Mouse (Mus musculus) erythroblast, embryonic 14.5 days (primary cell): ENCODE data around the gene Atxn7. TPM values are rescaled to one million over a fixed set of nuclear protein-coding genes. Genes with fewer than 3 reads are reported as not detected.

ENCODE experiments used
- H3K27me3 ChIP-seq: 2 replicates; pipeline ENCODE4 v1.6.1; 2012; ENCODE audit warnings: inconsistent platforms; ENCODE audit not compliant: control insufficient read depth
- H3K36me3 ChIP-seq: 2 replicates; pipeline ENCODE4 v1.6.1; 2012; ENCODE audit warnings: mild to moderate bottlenecking, inconsistent platforms; ENCODE audit not compliant: control insufficient read depth
- H3K4me1 ChIP-seq: 2 replicates; pipeline ENCODE4 v1.6.1; 2012; ENCODE audit warnings: inconsistent platforms; ENCODE audit not compliant: control insufficient read depth
- H3K4me3 ChIP-seq: replicated peaks from 2 replicates; pipeline ENCODE3; 2012; ENCODE audit warnings: moderate library complexity, mild to moderate bottlenecking, inconsistent platforms
- H3K9me3 ChIP-seq: 2 replicates; pipeline ENCODE4 v1.6.1; 2012; ENCODE audit warnings: low read length, inconsistent platforms, mixed read lengths; ENCODE audit not compliant: control insufficient read depth
- GATA1 ChIP-seq: IDR thresholded peaks from 2 replicates; pipeline ENCODE4 v1.6.1; 2012; ENCODE audit warnings: low read length, inconsistent platforms, mixed read lengths
- TAL1 ChIP-seq: IDR thresholded peaks from 3 replicates; pipeline ENCODE4 v1.6.1; 2012; ENCODE audit warnings: low read length, inconsistent platforms, mixed read lengths
- polyA plus RNA-seq: library from polyadenylated mRNA; stranded (reverse); fragments of >175 nt; gene quantifications from 2 replicates; pipeline ENCODE4 v1.2.3, GENCODE M21; 2012

Gene Atxn7
- polyA plus RNA-seq, 1 experiment: 0.09 TPM

- Histone ChIP-seq H3K4me1 (peaks cover 4% of the 10 kb centered on the region), H3K4me3 (no peak overlapping the region), H3K27me3 (no peaks in the 10 kb centered on the region), H3K36me3 (peaks cover 2% of the 10 kb centered on the region; the same call in 1 of the 2 replicates), H3K9me3 (no peaks in the 10 kb centered on the region)
- TF ChIP-seq TAL1: no peak
- TF ChIP-seq GATA1: no peak
These were observed 105.0 kb downstream of the Atxn7 start for GRCm38 (mm10) chr14:14066241-14066640.

DNA sequence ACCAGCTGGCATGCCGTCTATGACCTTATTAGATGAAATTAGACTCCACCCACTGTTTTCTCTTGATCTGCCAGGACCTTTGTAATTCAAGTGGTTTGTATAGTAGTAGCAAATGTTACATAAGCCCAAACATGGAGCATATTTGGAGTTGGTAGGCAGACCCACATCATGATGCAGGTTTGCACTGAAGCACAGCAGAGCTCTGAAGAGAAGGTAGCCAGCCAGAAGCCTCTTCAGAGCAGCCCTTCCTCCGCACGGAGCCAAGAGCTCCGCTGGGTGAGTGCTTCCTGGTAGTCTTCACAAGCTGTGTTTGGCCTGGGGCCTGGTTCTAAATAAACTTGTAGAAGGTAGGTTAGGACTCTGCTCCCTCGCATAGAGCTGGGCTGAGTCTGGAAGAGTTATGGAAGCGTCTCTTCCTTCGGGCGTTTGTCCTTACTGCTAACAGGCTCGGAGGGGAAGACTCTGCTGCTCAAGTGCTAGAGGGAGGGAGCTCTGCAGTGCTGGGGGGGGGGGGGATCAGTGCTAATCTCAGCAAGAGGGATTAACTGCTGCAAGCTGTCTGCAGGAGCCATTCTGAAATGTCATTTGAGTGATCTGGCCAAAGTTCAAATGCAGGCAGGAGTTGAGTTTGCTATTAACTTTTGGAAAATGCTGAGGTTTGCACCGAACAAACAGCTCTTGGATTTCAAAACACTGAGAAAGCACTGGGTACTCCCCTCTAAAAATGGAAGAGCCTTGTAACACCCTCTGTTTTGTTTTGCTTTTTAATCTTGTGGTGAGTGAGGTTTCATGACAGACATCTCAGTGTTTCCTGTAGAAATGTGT lies 106.6 kb downstream of the Atxn7 start:
- Histone ChIP-seq H3K27me3 (no peaks in the 10 kb centered on the region), H3K4me1 (peaks cover 4% of the 10 kb centered on the region), H3K9me3 (no peaks in the 10 kb centered on the region), H3K4me3 (peak overlapping the region; percentile 33), H3K36me3 (peaks cover 2% of the 10 kb centered on the region; the same call in 1 of the 2 replicates)
- TF ChIP-seq GATA1: no peak
- no peak for TF ChIP-seq TAL1

DNA sequence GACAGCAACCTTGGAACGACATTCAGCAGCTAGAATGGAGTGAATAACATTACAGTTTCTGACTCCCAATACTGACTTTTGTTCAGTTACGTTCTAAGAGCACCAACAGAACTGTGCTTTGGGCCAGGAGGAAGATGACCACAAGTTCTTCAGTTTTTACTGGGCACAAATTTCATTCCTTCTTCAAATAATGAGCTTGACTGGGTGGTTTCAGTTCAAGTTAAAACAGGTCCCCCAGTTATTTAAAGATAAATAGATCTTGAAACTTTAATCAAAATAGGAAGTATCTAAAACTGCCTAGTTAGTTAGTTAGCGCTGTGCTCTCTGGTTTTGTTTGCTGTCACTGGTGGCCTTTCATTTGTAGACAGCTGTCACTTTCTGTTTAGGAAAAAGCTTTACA lies 107.3 kb downstream of the Atxn7 start:
- H3K9me3 ChIP-seq: no peaks in the 10 kb centered on the region
- H3K4me1 ChIP-seq: peaks cover 4% of the 10 kb centered on the region
- no peaks in the 10 kb centered on the region for H3K27me3 ChIP-seq
- H3K4me3 ChIP-seq: no peak overlapping the region
- H3K36me3 ChIP-seq: peaks cover 2% of the 10 kb centered on the region; the same call in 1 of the 2 replicates
- no peak for TF ChIP-seq GATA1
- no peak for TF ChIP-seq TAL1

DNA sequence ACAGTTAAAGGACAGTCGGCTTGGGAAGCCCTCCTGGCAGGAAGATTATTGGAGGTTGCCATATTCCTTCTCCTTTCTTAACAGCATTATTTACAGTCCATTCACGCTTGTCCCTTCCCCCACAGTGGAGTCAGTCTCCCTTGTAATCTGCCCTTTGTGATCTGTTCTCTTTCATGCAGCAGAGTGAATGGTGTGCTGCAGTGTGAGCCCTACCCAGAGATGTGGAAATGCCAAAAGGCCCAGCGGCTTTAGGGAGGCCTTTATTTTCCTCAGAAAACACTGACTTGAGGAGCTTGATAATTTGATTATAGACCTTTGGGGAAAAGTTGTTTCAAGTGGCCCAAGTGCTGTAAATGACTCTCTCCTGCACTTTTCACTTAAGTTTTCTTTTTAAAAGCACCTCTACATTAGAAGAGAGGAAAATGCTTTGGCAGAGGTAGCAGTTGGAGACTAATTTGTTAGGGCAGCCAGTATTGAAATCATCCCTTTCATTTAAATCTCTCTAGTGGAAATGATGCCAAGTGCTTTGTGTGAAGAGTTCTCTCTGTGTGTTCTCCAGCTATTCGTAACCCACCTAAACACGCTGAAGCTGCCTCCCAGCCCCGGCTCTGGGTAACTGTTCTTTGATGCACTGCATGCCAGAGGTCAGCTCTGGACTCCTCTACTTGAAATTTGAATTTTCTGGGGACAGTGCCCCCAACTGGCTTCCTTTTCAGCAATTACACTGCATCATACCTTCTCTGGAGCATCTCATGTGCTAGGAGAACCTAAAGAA lies 109.5 kb downstream of the Atxn7 start:
- no peaks in the 10 kb centered on the region for H3K9me3 ChIP-seq
- peaks cover 4% of the 10 kb centered on the region for H3K4me1 ChIP-seq
- H3K4me3 ChIP-seq: no peak overlapping the region
- no peak for TF ChIP-seq TAL1
- TF ChIP-seq GATA1: no peak
- H3K27me3 ChIP-seq: no peaks in the 10 kb centered on the region
- peaks cover 2% of the 10 kb centered on the region; the same call in 1 of the 2 replicates for H3K36me3 ChIP-seq

- Histone ChIP-seq H3K4me1 (peaks cover 4% of the 10 kb centered on the region), H3K9me3 (no peaks in the 10 kb centered on the region), H3K4me3 (no peak overlapping the region), H3K36me3 (peaks cover 2% of the 10 kb centered on the region; the same call in 1 of the 2 replicates), H3K27me3 (no peaks in the 10 kb centered on the region)
- TF ChIP-seq TAL1: no peak
- TF ChIP-seq GATA1: no peak
These were observed 110.2 kb downstream of the Atxn7 start for GRCm38 (mm10) chr14:14071456-14071855.

- no peak for TF ChIP-seq GATA1
- no peak for TF ChIP-seq TAL1
- H3K27me3 ChIP-seq: no peaks in the 10 kb centered on the region
- no peaks in the 10 kb centered on the region; the same call in 1 of the 2 replicates for H3K36me3 ChIP-seq
- H3K4me1 ChIP-seq: peaks cover 6% of the 10 kb centered on the region; the same call in 1 of the 2 replicates
- H3K9me3 ChIP-seq: no peaks in the 10 kb centered on the region
- H3K4me3 ChIP-seq: no peak overlapping the region
These were observed 119.5 kb downstream of the Atxn7 start for GRCm38 (mm10) chr14:14080604-14081194.

DNA sequence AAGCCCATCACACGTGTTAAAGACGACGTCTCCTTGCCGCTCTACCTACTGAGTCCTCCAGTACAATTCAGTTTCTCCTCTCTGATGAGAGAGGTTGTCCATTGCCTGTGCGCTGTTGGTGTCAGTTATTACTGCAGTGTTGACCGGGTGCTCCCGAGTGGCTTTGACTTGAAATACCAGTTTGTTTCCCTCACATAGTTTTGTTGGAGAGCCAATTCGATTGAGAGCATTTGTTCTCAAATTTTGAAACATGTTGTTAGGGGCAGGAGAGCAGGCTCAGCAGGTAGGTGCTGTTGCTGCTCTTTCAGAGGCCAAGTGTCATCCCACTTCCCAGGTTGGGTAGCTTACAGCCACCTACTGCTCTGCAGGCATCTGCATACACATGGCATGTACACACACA lies 122.6 kb downstream of the Atxn7 start:
- peaks cover 28% of the 10 kb centered on the region for H3K4me1 ChIP-seq
- no peaks in the 10 kb centered on the region for H3K9me3 ChIP-seq
- H3K27me3 ChIP-seq: no peaks in the 10 kb centered on the region
- TF ChIP-seq TAL1: no peak
- no peak for TF ChIP-seq GATA1
- H3K4me3 ChIP-seq: no peak overlapping the region
- H3K36me3 ChIP-seq: peaks cover 2% of the 10 kb centered on the region; the same call in 1 of the 2 replicates

GRCm38 (mm10) chr14:14086711-14087263 lies 125.5 kb downstream of the Atxn7 start:
- peaks cover 16% of the 10 kb centered on the region for H3K36me3 ChIP-seq
- H3K4me1 ChIP-seq: peaks cover 25% of the 10 kb centered on the region
- H3K27me3 ChIP-seq: no peaks in the 10 kb centered on the region
- no peak overlapping the region for H3K4me3 ChIP-seq
- TF ChIP-seq GATA1 (no peak), TAL1 (no peak)
- H3K9me3 ChIP-seq: no peaks in the 10 kb centered on the region

DNA sequence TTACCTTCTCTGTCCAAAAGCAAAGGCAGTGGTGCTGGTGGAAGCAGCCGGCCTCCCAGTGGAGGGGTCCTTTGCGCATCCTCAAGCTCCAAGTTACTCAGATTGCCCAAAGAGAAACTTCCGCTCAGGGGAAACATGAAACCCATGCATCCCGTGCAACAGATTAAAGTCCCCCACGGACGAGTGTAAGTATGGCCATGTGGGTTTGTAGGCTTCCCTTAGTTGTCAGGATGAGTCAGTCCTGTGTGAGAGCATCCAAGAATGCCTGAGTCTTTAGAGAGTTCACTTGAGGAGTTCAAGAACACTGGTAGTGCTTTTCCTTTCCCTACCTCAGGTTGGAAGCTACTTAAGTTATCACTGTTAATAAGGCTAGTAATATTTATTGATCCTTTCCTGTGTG lies 126.1 kb downstream of the Atxn7 start:
- no peak overlapping the region for H3K4me3 ChIP-seq
- H3K27me3 ChIP-seq: no peaks in the 10 kb centered on the region
- TF ChIP-seq TAL1 (no peak), GATA1 (no peak)

More for the DNA sequence above, 126.1 kb downstream of the Atxn7 start:
- peaks cover 22% of the 10 kb centered on the region for H3K36me3 ChIP-seq
- H3K9me3 ChIP-seq: no peaks in the 10 kb centered on the region
- H3K4me1 ChIP-seq: peaks cover 25% of the 10 kb centered on the region
